ENCODE assay signal across 25 mouse cellular contexts in genomic region chr3:78836824-78837223, GRCm38 (mm10).
DNase-seq lines count a peak whose midpoint lies in the region; ATAC-seq and TF ChIP-seq lines count a peak whose summit lies in the region.
"Had no signal": no experiment of that assay in that cellular context is flagged by ENCODE, and none has a peak within 500 bp of the region (broad histone marks: within the 10 kb centered on the region; RNA-seq: fewer than 3 reads in every experiment).

No protein-coding gene starts in this region.

- WGBS in hindbrain, embryonic 14.5 days, result 55% methylated on average over 5 of the region's 5 CpGs
- WGBS in hindbrain, postnatal 0 days, result 45% methylated on average over 5 of the region's 5 CpGs
- 41% methylated on average over 5 of the region's 5 CpGs for WGBS in midbrain, embryonic 13.5 days
- 26% methylated on average over 5 of the region's 5 CpGs for WGBS in midbrain, embryonic 16.5 days

- H3K9ac ChIP-seq in hindbrain, embryonic 14.5 days, result no peak overlapping the region
- H3K9ac ChIP-seq in hindbrain, postnatal 0 days (replicated peaks; ENCODE audit: low read length), result no peak overlapping the region
- no peak overlapping the region for H3K9ac ChIP-seq in midbrain, embryonic 13.5 days (replicated peaks)
- no peak overlapping the region for H3K9ac ChIP-seq in midbrain, embryonic 16.5 days (ENCODE audit: low read depth, low read length)
- H3K9ac ChIP-seq: embryonic facial prominence, embryonic 12.5 days; embryonic facial prominence, embryonic 15.5 days; forebrain, postnatal 0 days; heart, embryonic 13.5 days; hindbrain, embryonic 12.5 days had no signal

- H3K9me3 ChIP-seq in hindbrain, embryonic 14.5 days (ENCODE audit: control insufficient read depth, low read length), result no peaks in the 10 kb centered on the region
- no peaks in the 10 kb centered on the region for H3K9me3 ChIP-seq in hindbrain, postnatal 0 days (ENCODE audit: low read length)
- H3K9me3 ChIP-seq in midbrain, embryonic 13.5 days, result no peaks in the 10 kb centered on the region
- H3K9me3 ChIP-seq in midbrain, embryonic 16.5 days (replicated peaks; ENCODE audit: control insufficient read depth, low read length, poor library complexity, severe bottlenecking), result no peaks in the 10 kb centered on the region
- H3K9me3 ChIP-seq: embryonic facial prominence, embryonic 12.5 days; embryonic facial prominence, embryonic 15.5 days; heart, embryonic 10.5 days; heart, embryonic 13.5 days; hindbrain, embryonic 12.5 days had no signal

- no peaks in the 10 kb centered on the region for H3K4me1 ChIP-seq in hindbrain, embryonic 14.5 days (replicated peaks; ENCODE audit: control insufficient read depth, insufficient read depth, low read length)
- H3K4me1 ChIP-seq in hindbrain, postnatal 0 days (ENCODE audit: insufficient read depth, low read length), result no peaks in the 10 kb centered on the region
- H3K4me1 ChIP-seq in midbrain, embryonic 13.5 days (replicated peaks), result 0 out of 2 replicates have a peak, but pooled peaks cover 8% of the 10 kb centered on the region
- no peaks in the 10 kb centered on the region for H3K4me1 ChIP-seq in midbrain, embryonic 16.5 days (ENCODE audit: control insufficient read depth, insufficient read depth, low read length)
- H3K4me1 ChIP-seq: embryonic facial prominence, embryonic 12.5 days; embryonic facial prominence, embryonic 15.5 days; heart, embryonic 10.5 days; heart, embryonic 13.5 days; hindbrain, embryonic 12.5 days had no signal

- ATAC-seq in hindbrain, embryonic 14.5 days (ENCODE audit: low FRiP score), result no peak
- ATAC-seq in hindbrain, postnatal 0 days, result no peak
- peak; percentile 75 for ATAC-seq in midbrain, embryonic 13.5 days
- peak; percentile 51; the same call in 1 of the 2 replicates for ATAC-seq in midbrain, embryonic 16.5 days
- ATAC-seq in granulocyte monocyte progenitor cell, adult 5-6 weeks (replicated peaks; ENCODE audit: poor library complexity, severe bottlenecking), result no peak
- ATAC-seq: activated CD4-positive, CD25-positive, alpha-beta regulatory T cell, adult 4 months; forebrain, embryonic 14.5 days; forebrain, postnatal 0 days; hindbrain, embryonic 16.5 days had no signal

- H3K27me3 ChIP-seq in hindbrain, embryonic 14.5 days (ENCODE audit: control insufficient read depth, insufficient read depth, low read length), result no peaks in the 10 kb centered on the region
- H3K27me3 ChIP-seq in hindbrain, postnatal 0 days (ENCODE audit: insufficient read depth, low read length), result no peaks in the 10 kb centered on the region
- no peaks in the 10 kb centered on the region for H3K27me3 ChIP-seq in midbrain, embryonic 13.5 days
- H3K27me3 ChIP-seq in midbrain, embryonic 16.5 days (ENCODE audit: control insufficient read depth, insufficient read depth, low read depth, low read length), result no peaks in the 10 kb centered on the region
- H3K27me3 ChIP-seq: embryonic facial prominence, embryonic 12.5 days; embryonic facial prominence, embryonic 15.5 days; heart, embryonic 13.5 days; hindbrain, embryonic 12.5 days had no signal

- peak; percentile 21 for DNase-seq in hindbrain, embryonic 14.5 days (ENCODE audit: low spot score)
- no peak for DNase-seq in hindbrain, postnatal 0 days (ENCODE audit: low spot score)
- peak; percentile 45 for DNase-seq in retina, postnatal 1 day
- no peak for DNase-seq in spleen, postnatal 10 days (ENCODE audit: low spot score in 2 of 2)
- DNase-seq in right cerebral cortex, postnatal 14 days, result no peak
- DNase-seq: adrenal gland, adult 8-10 months; adrenal gland, postnatal 25 days; cerebellum, adult 2 months; cerebellum, adult 9-11 months; cerebellum, postnatal 25 days; forebrain, postnatal 0 days; gastrocnemius, adult 2 months; gastrocnemius, postnatal 14 days; heart, adult 2 months had no signal

- no peaks in the 10 kb centered on the region for H3K36me3 ChIP-seq in hindbrain, embryonic 14.5 days (replicated peaks; ENCODE audit: control insufficient read depth, insufficient read depth)
- no peaks in the 10 kb centered on the region for H3K36me3 ChIP-seq in hindbrain, postnatal 0 days (ENCODE audit: insufficient read depth, low read length)
- no peaks in the 10 kb centered on the region for H3K36me3 ChIP-seq in midbrain, embryonic 13.5 days
- no peaks in the 10 kb centered on the region for H3K36me3 ChIP-seq in midbrain, embryonic 16.5 days (ENCODE audit: control insufficient read depth, insufficient read depth, low read length)
- H3K36me3 ChIP-seq: embryonic facial prominence, embryonic 12.5 days; embryonic facial prominence, embryonic 15.5 days; heart, embryonic 10.5 days; heart, embryonic 13.5 days; hindbrain, embryonic 12.5 days had no signal

- H3K4me2 ChIP-seq in hindbrain, embryonic 14.5 days (replicated peaks), result no peak overlapping the region
- H3K4me2 ChIP-seq in hindbrain, postnatal 0 days (ENCODE audit: low read depth, low read length), result no peak overlapping the region
- no peak overlapping the region for H3K4me2 ChIP-seq in midbrain, embryonic 13.5 days (replicated peaks)
- no peak overlapping the region for H3K4me2 ChIP-seq in midbrain, embryonic 16.5 days (ENCODE audit: low read length)
- H3K4me2 ChIP-seq: embryonic facial prominence, embryonic 12.5 days; embryonic facial prominence, embryonic 15.5 days; heart, embryonic 13.5 days; hindbrain, embryonic 12.5 days had no signal

- TF ChIP-seq CTCF in hindbrain, postnatal 0 days (IDR thresholded peaks at IDR 0.05; ENCODE audit: low read depth), result no peak

- no peak overlapping the region for H3K27ac ChIP-seq in hindbrain, embryonic 14.5 days
- H3K27ac ChIP-seq in hindbrain, postnatal 0 days, result no peak overlapping the region
- no peak overlapping the region for H3K27ac ChIP-seq in midbrain, embryonic 13.5 days
- no peak overlapping the region for H3K27ac ChIP-seq in midbrain, embryonic 16.5 days (ENCODE audit: low read length)
- H3K27ac ChIP-seq: embryonic facial prominence, embryonic 12.5 days; embryonic facial prominence, embryonic 15.5 days; gastrocnemius, adult 2 months; heart, adult 2 months; heart, embryonic 10.5 days; heart, embryonic 13.5 days; hindbrain, embryonic 12.5 days had no signal

- H3K4me3 ChIP-seq in hindbrain, embryonic 14.5 days (replicated peaks; ENCODE audit: low read length), result no peak overlapping the region
- H3K4me3 ChIP-seq in hindbrain, postnatal 0 days (ENCODE audit: low read length), result no peak overlapping the region
- H3K4me3 ChIP-seq in midbrain, embryonic 13.5 days (replicated peaks), result no peak overlapping the region
- H3K4me3 ChIP-seq in midbrain, embryonic 16.5 days (ENCODE audit: low read depth, low read length), result no peak overlapping the region
- H3K4me3 ChIP-seq: embryonic facial prominence, embryonic 12.5 days; embryonic facial prominence, embryonic 15.5 days; gastrocnemius, adult 2 months; heart, adult 2 months; heart, embryonic 10.5 days; heart, embryonic 13.5 days; hindbrain, embryonic 12.5 days had no signal

Comparison
In these comparisons a context has a peak if more than half of its experiments do, and no peak if none do; other contexts are left out.
1. DNase-seq: peak in hindbrain, embryonic 14.5 days (single experiment) and retina, postnatal 1 day (single experiment); none in hindbrain, postnatal 0 days (single experiment), spleen, postnatal 10 days (0 of 2) and right cerebral cortex, postnatal 14 days (single experiment).
2. ATAC-seq: peak in midbrain, embryonic 13.5 days (single experiment) and midbrain, embryonic 16.5 days (single experiment); none in hindbrain, embryonic 14.5 days (single experiment), hindbrain, postnatal 0 days (single experiment) and granulocyte monocyte progenitor cell, adult 5-6 weeks (single experiment).